8 mouse cellular contexts compared by ENCODE assay signal in the genomic region with DNA sequence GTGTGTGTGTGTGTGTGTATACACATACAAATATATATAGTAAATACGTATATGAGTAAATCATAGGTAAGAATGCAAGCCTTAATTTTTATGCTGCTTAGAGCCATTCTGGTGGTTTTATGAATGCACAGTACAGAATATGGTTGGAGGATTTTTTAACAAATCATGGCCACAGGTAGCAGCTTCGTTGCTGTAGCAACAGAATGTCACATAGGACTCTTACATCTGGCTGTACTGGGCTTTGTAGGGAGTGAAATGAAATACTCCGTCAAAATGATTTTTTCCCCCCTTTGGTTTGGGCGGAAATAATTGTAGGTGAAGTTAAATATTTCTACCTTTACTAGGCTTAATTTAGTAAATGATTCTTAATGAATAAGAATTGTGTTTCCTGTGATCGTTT. TPM values are rescaled to one million over a fixed set of nuclear protein-coding genes. Genes with fewer than 3 reads are reported as not detected.
A peak's percentile ranks its signal among the peaks of the same experiment; 100 is the strongest.
DNase-seq lines count a peak whose midpoint lies in the region; ATAC-seq and TF ChIP-seq lines count a peak whose summit lies in the region.

No protein-coding gene starts in this region.

- no peaks in the 10 kb centered on the region for H3K9me3 ChIP-seq in heart, embryonic 11.5 days (replicated peaks; ENCODE audit: control insufficient read depth, low read length)
- H3K9me3 ChIP-seq in lung, embryonic 14.5 days (ENCODE audit: low read depth, low read length): no peaks in the 10 kb centered on the region
- H3K9me3 ChIP-seq in hindbrain, embryonic 15.5 days: no peaks in the 10 kb centered on the region
- no peaks in the 10 kb centered on the region for H3K9me3 ChIP-seq in neural tube, embryonic 12.5 days

- H3K36me3 ChIP-seq in heart, embryonic 11.5 days (ENCODE audit: control insufficient read depth, insufficient read depth, low read length): no peaks in the 10 kb centered on the region
- peaks cover 22% of the 10 kb centered on the region for H3K36me3 ChIP-seq in lung, embryonic 14.5 days (ENCODE audit: insufficient read depth)
- H3K36me3 ChIP-seq in hindbrain, embryonic 15.5 days: no peaks in the 10 kb centered on the region
- H3K36me3 ChIP-seq in neural tube, embryonic 12.5 days: peaks cover 7% of the 10 kb centered on the region; the same call in 1 of the 2 replicates

- H3K4me2 ChIP-seq in heart, embryonic 11.5 days: peak overlapping the region; percentile 4; the same call in 1 of the 2 replicates
- H3K4me2 ChIP-seq in lung, embryonic 14.5 days: peak overlapping the region; percentile 92
- peak overlapping the region; percentile 91 for H3K4me2 ChIP-seq in hindbrain, embryonic 15.5 days
- H3K4me2 ChIP-seq in neural tube, embryonic 12.5 days (replicated peaks): peak overlapping the region; percentile 85

- H3K27me3 ChIP-seq in heart, embryonic 11.5 days (ENCODE audit: control insufficient read depth, insufficient read depth, low read length): peaks cover 3% of the 10 kb centered on the region; the same call in 1 of the 2 replicates
- H3K27me3 ChIP-seq in lung, embryonic 14.5 days (ENCODE audit: insufficient read depth, low read length): no peaks in the 10 kb centered on the region
- no peaks in the 10 kb centered on the region for H3K27me3 ChIP-seq in hindbrain, embryonic 15.5 days
- no peaks in the 10 kb centered on the region for H3K27me3 ChIP-seq in neural tube, embryonic 12.5 days (replicated peaks)

- peaks cover 18% of the 10 kb centered on the region for H3K4me1 ChIP-seq in heart, embryonic 11.5 days (ENCODE audit: control insufficient read depth, insufficient read depth, low read length)
- peaks cover 30% of the 10 kb centered on the region for H3K4me1 ChIP-seq in lung, embryonic 14.5 days (ENCODE audit: insufficient read depth)
- H3K4me1 ChIP-seq in hindbrain, embryonic 15.5 days (replicated peaks): peaks cover 47% of the 10 kb centered on the region
- peaks cover 34% of the 10 kb centered on the region for H3K4me1 ChIP-seq in neural tube, embryonic 12.5 days

- no peak for DNase-seq in heart, adult 18-20 months
- no peak for DNase-seq in lung, embryonic 14.5 days
- DNase-seq in lung, postnatal 14 days: no peak
- DNase-seq in layer of hippocampus, adult 9-10 months (ENCODE audit: low spot score): no peak

- no peak for ATAC-seq in heart, embryonic 11.5 days (replicated peaks; ENCODE audit: insufficient number of reproducible peaks, low FRiP score, low TSS enrichment)
- no peak for ATAC-seq in lung, embryonic 14.5 days (ENCODE audit: insufficient read depth)
- no peak for ATAC-seq in hindbrain, embryonic 15.5 days (ENCODE audit: low FRiP score, low read depth)
- no peak for ATAC-seq in neural tube, embryonic 12.5 days (ENCODE audit: low FRiP score, low read depth)
- no peak for ATAC-seq in megakaryocyte, adult 5-6 weeks (ENCODE audit: poor library complexity, severe bottlenecking)

- H3K27ac ChIP-seq in heart, embryonic 11.5 days (ENCODE audit: low read depth, low read length): no peak overlapping the region
- no peak overlapping the region for H3K27ac ChIP-seq in lung, embryonic 14.5 days (ENCODE audit: low read depth)
- no peak overlapping the region for H3K27ac ChIP-seq in hindbrain, embryonic 15.5 days (replicated peaks)
- H3K27ac ChIP-seq in neural tube, embryonic 12.5 days: no peak overlapping the region

- no peak for TF ChIP-seq CTCF in lung, embryonic 14.5 days (IDR thresholded peaks at IDR 0.05; ENCODE audit: low read depth)

- no peak overlapping the region for H3K9ac ChIP-seq in heart, embryonic 11.5 days (ENCODE audit: low read depth, low read length)
- H3K9ac ChIP-seq in lung, embryonic 14.5 days: 0 out of 2 replicates have a peak overlapping the region, but pooled peaks have one; percentile 87
- peak overlapping the region; percentile 83 for H3K9ac ChIP-seq in hindbrain, embryonic 15.5 days
- H3K9ac ChIP-seq in neural tube, embryonic 12.5 days: peak overlapping the region; percentile 87; the same call in 1 of the 2 replicates

- WGBS in heart, embryonic 11.5 days (ENCODE audit: insufficient replicate concordance): 79% methylated on average over 5 of the region's 5 CpGs
- 65% methylated on average over 5 of the region's 5 CpGs for WGBS in lung, embryonic 14.5 days
- WGBS in hindbrain, embryonic 15.5 days: 53% methylated on average over 5 of the region's 5 CpGs
- WGBS in neural tube, embryonic 12.5 days: 76% methylated on average over 5 of the region's 5 CpGs

- no peak overlapping the region for H3K4me3 ChIP-seq in heart, embryonic 11.5 days (ENCODE audit: low read depth, low read length)
- H3K4me3 ChIP-seq in lung, embryonic 14.5 days (ENCODE audit: low read depth, low read length): peak overlapping the region; percentile 75
- H3K4me3 ChIP-seq in hindbrain, embryonic 15.5 days: peak overlapping the region; percentile 92
- peak overlapping the region; percentile 81 for H3K4me3 ChIP-seq in neural tube, embryonic 12.5 days

RNA-seq across cellular contexts. Expression of a gene that starts 3.0 kb away (rescaled TPM):
- 6.4 and 7.1 TPM in 2 replicates for polyA plus RNA-seq in heart, embryonic 11.5 days (2014; fragmentation: Nextera tagmentation; extraction: Ambion mirVana)
- 1 to 10 TPM; 4.7 to 5.0 TPM for total RNA-seq in heart, adult 18-20 months (2021)
- 21.2 and 22.5 TPM in 2 replicates for polyA plus RNA-seq in lung, embryonic 14.5 days (2014; fragmentation: Nextera tagmentation; extraction: Ambion mirVana)
- 25.8 and 28.0 TPM in 2 replicates for polyA plus RNA-seq in hindbrain, embryonic 15.5 days (2015; fragmentation: Nextera tagmentation; extraction: Ambion mirVana)
- polyA plus RNA-seq in neural tube, embryonic 12.5 days (2016; fragmentation: Nextera tagmentation; extraction: Ambion mirVana): 25.2 and 26.2 TPM in 2 replicates
- 2.7 TPM in 2 replicates for total RNA-seq in megakaryocyte, adult 5-6 weeks (2015)
- total RNA-seq in megakaryocyte, adult 5-6 weeks (2017): 1.8 and 2.6 TPM in 2 replicates

Comparison
In these comparisons a context has a peak if more than half of its experiments do, and no peak if none do; other contexts are left out.
1. H3K4me2 ChIP-seq: peak in every context shown above with its lines; median percentile 92 in lung, embryonic 14.5 days; 91 in hindbrain, embryonic 15.5 days; 85 in neural tube, embryonic 12.5 days; 4 in heart, embryonic 11.5 days.